Mouse (Mus musculus) liver, postnatal 0 days (tissue): ENCODE results near the gene Setd5.

ENCODE experiments used
- CTCF ChIP-seq: sonication (generic); IDR thresholded peaks from 2 replicates; pipeline ENCODE4 v1.5.1; 2016; ENCODE audit warnings: antibody characterized with exemption, low read depth
- EP300 ChIP-seq: IDR thresholded peaks from 2 replicates; pipeline ENCODE4 v1.6.1; 2016; ENCODE audit warnings: antibody characterized with exemption, low read depth, mild to moderate bottlenecking

GRCm38 (mm10) chr6:113063363-113063762 is 13.8 kb upstream of the Setd5 start:
- TF ChIP-seq CTCF: no peak
- no peak for TF ChIP-seq EP300
